Mouse (Mus musculus) hindbrain, embryonic 14.5 days (tissue): ENCODE data around the gene Usp5. TPM values are rescaled to one million over a fixed set of nuclear protein-coding genes. Genes with fewer than 3 reads are reported as not detected.
"Not testable (repeated sequence)": the region's sequence is repeated elsewhere in the genome, so short reads cannot be mapped to it uniquely, and the experiment has no call there.

ENCODE experiments used
- ATAC-seq: fragments of 200-750 bp; cut with Nextera tagmentation; 2 replicates; pipeline ENCODE4 v1.8.0; 2017; ENCODE audit warnings: moderate number of reproducible peaks, mild to moderate bottlenecking, moderate TSS enrichment, moderate library complexity; ENCODE audit not compliant: low FRiP score
- DNase-seq: peaks from one replicate; pipeline ENCODE4 v3.0.0-alpha.2; 2015; ENCODE audit warnings: low spot score
- H3K27ac ChIP-seq: fragments of 300-500 bp; sonication (generic); 2 replicates; pipeline ENCODE4 v1.5.1; 2014; ENCODE audit warnings: mild to moderate bottlenecking, moderate library complexity
- H3K27me3 ChIP-seq: fragments of 300-500 bp; sonication (generic); 2 replicates; pipeline ENCODE4 v1.6.1; 2014; ENCODE audit warnings: mild to moderate bottlenecking, low read length, mixed read lengths; ENCODE audit not compliant: control insufficient read depth, insufficient read depth
- H3K36me3 ChIP-seq: fragments of 300-500 bp; sonication (generic); replicated peaks from 2 replicates; pipeline ENCODE4 v1.6.1; 2014; ENCODE audit not compliant: control insufficient read depth, insufficient read depth
- H3K4me1 ChIP-seq: fragments of 300-500 bp; sonication (generic); replicated peaks from 2 replicates; pipeline ENCODE4 v1.6.1; 2014; ENCODE audit warnings: antibody characterized with exemption, low read length, mixed read lengths; ENCODE audit not compliant: control insufficient read depth, insufficient read depth
- H3K4me2 ChIP-seq: fragments of 300-500 bp; sonication (generic); replicated peaks from 2 replicates; pipeline ENCODE4 v1.6.1; 2014; ENCODE audit warnings: mild to moderate bottlenecking, moderate library complexity
- H3K4me3 ChIP-seq: fragments of 300-500 bp; sonication (generic); replicated peaks from 2 replicates; pipeline ENCODE4 v1.5.1; 2014; ENCODE audit warnings: mild to moderate bottlenecking, low read length
- H3K9ac ChIP-seq: fragments of 300-500 bp; sonication (generic); 2 replicates; pipeline ENCODE4 v1.6.1; 2014
- H3K9me3 ChIP-seq: fragments of 300-500 bp; sonication (generic); 2 replicates; pipeline ENCODE4 v1.6.1; 2016; ENCODE audit warnings: low read length; ENCODE audit not compliant: control insufficient read depth
- WGBS: fragments of 180-500 bp; shearing (Covaris S2); extraction: QIAGEN DNeasy Blood & Tissue Kit; methylation state at CpG from one replicate; pipeline ENCODE4 v1.1.7; 2014; 5-methylcytosine and 5-hydroxymethylcytosine counted together
- polyA plus RNA-seq: library from polyadenylated mRNA; unstranded; fragments of >200 nt; fragmentation: Nextera tagmentation; extraction: Ambion mirVana; gene quantifications from 2 replicates; pipeline ENCODE4 v1.2.1, GENCODE M21; 2014

Usp5 gene
- polyA plus RNA-seq, 1 experiment from 2014 or later = 180 TPM

DNA sequence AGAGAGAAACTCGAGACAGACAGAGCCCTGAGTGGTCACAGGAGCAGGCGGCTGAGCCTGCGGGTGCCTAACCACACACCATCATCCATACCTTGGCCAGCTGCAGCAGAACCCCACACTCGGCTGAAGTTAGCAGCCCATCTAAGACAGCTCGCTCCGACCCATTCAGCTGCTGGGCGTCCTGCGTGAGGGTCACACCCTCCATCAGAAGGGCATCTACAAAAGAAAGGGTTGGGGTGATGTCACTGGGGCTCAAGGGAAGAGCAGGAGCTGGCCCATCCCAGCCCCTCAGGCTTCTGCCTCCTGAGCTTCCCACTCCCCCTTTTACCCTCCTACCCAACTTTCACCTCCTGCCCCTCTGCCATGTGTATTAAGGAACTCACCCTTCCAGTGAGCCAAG is 21.3 kb upstream of the Usp5 start:
- H3K9ac ChIP-seq = no peak overlapping the region
- 43% methylated on average over 8 of the region's 8 CpGs for WGBS
- no peak for DNase-seq

DNA sequence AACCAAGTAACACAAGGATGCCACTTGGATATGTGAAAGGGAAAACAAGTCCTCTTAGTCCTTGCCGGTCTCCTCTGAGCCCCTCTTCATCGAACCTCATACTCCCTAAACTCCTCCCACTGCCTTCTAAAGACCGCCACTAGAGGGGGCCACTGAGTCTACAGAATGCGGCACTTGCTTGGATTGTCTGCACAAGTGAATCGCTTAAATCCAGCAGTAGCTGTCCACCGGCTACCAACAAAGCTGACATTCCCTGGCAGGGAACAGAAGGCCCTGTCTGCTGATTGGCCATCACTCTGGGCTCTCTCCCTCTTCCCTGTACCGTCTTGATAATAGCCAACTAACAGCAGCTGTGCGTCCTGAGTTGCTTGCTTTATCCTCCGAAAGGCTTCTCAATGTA is 18.0 kb upstream of the Usp5 start:
- Histone ChIP-seq H3K9ac (0 out of 2 replicates have a peak overlapping the region, but pooled peaks have one; percentile 31), H3K4me2 (no peak overlapping the region; the same call in 1 of the 2 replicates), H3K27ac (peak overlapping the region; percentile 62), H3K36me3 (peaks cover 28% of the 10 kb centered on the region), H3K4me3 (no peak overlapping the region), H3K4me1 (no peaks in the 10 kb centered on the region; the same call in 1 of the 2 replicates), H3K9me3 (no peaks in the 10 kb centered on the region), H3K27me3 (no peaks in the 10 kb centered on the region)
- 4% methylated on average over 9 of the region's 9 CpGs for WGBS
- DNase-seq (peak; percentile 99), ATAC-seq (peak; percentile 87)

More for the DNA sequence above, 21.3 kb upstream of the Usp5 start:
- no peak overlapping the region for H3K4me2 ChIP-seq
- no peaks in the 10 kb centered on the region for H3K27me3 ChIP-seq
- H3K9me3 ChIP-seq = no peaks in the 10 kb centered on the region
- no peak overlapping the region for H3K27ac ChIP-seq
- peaks cover 28% of the 10 kb centered on the region for H3K36me3 ChIP-seq
- ATAC-seq = no peak
- H3K4me3 ChIP-seq = no peak overlapping the region
- H3K4me1 ChIP-seq = peaks cover 2% of the 10 kb centered on the region; the same call in 1 of the 2 replicates

DNA sequence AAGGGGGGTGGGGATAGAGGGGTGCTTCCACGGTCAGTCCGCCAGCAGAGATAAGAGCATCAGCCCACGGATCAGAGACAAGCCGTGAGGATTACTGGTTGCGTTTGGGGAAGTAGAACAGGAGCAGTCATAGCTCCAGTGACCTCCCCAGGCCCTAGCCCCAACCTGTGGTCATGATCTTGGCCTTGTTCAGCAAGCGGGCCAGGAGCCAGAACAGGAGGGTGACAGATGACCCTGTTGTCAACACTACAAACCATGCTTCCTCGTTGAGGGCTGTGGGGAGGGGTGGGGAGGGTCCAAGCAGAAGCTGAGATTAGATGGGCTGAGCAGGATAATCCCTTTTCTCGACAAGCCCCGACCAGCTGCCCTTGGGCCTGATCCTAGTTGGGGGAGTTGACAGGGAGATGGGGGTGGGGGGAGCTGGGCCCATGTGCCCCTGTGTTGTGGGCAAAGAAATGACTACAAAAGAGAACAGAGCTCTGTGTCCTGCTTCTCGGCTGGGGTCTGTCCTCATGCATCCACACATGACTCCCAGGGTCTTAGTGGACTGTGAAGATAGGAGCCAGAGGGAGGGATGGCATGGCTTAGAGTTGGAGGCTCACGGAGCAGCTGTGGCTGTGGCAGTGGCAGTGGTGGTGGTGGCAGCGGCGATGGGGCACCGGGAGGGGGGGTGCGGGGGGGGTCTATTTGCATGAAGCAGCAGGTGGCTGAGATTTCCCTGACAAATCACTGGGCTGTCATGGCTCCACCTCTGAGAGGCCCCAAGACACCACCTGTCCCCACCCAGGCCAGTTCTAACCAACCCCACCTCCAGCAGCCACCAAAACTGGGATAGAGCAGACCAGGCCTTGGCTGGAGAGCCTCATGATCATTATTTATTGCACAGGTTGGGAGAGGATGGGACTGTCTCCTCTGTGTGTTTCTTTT is 11.2 kb upstream of the Usp5 start, which contains the start of gene Gnb3:
Gene Gnb3 (minus strand): TSS at position 35 of the 927 bp plus-strand sequence.
- Histone ChIP-seq H3K4me3 (no peak within 1 kb of the TSS), H3K4me2 (no peak within 1 kb of the TSS), H3K36me3 (peaks cover 17% of the 10 kb centered on the region), H3K4me1 (no peaks in the 10 kb centered on the region; the same call in 1 of the 2 replicates), H3K9me3 (no peaks in the 10 kb centered on the region), H3K9ac (0 out of 2 replicates have a peak within 1 kb of the TSS, but pooled peaks have one; percentile 34), H3K27ac (no peak within 1 kb of the TSS), H3K27me3 (no peaks in the 10 kb centered on the region)
- 33% methylated on average over 15 of the region's 15 CpGs for WGBS
- peak; percentile 25 for ATAC-seq
- no peak for DNase-seq

DNA sequence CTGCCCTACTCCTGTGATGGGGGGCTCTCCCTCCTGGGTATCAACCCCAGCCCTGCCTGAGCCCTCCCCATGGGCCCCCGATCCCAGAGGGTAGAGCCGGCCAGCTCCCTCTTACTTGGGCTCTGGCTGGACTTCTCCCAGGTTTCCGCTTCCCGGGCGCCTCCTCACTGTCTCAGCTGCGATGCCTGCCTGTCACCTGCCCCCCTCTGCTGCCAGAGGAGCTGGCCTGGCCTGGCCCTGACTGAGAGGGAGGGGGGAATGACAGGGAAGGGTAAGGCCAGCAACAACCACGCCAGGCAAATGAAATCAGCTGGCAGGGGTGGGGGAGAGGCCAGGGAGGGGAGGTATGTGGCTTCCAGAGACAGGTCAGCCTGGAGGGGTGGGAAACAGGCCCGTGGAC is 10.5 kb upstream of the Usp5 start:
- 0 out of 2 replicates have a peak overlapping the region, but pooled peaks have one; percentile 34 for H3K9ac ChIP-seq
- peak; percentile 21 for ATAC-seq
- H3K36me3 ChIP-seq = peaks cover 14% of the 10 kb centered on the region
- 11% methylated on average over 8 of the region's 8 CpGs for WGBS
- no peak overlapping the region for H3K4me2 ChIP-seq
- H3K27ac ChIP-seq = no peak overlapping the region
- no peaks in the 10 kb centered on the region for H3K9me3 ChIP-seq
- no peaks in the 10 kb centered on the region; the same call in 1 of the 2 replicates for H3K4me1 ChIP-seq
- no peak for DNase-seq
- no peaks in the 10 kb centered on the region for H3K27me3 ChIP-seq
- no peak overlapping the region for H3K4me3 ChIP-seq

DNA sequence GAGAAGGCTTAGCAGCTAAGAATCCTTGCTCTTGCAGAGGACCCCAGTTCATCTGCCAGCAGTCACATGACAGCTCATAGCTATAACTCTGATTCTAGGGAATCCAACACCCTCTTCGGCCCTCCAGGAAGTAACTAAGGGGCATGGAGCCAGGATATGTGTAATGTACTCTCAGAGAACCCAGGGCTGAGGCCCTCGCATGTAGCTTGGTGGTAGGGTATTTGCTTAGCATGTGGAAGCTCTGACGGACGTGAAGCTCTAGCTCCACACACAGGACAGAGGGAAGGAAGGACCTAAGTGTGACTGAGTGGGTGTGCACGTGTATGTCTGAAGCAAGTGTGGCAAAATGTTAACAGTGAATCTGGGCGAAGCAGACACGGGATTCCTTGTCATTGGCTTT is 7.1 kb upstream of the Usp5 start:
- H3K27me3 ChIP-seq = no peaks in the 10 kb centered on the region
- WGBS = 84% methylated on average over 7 of the region's 7 CpGs
- ATAC-seq (no peak), DNase-seq (no peak)
- H3K9me3 ChIP-seq = no peaks in the 10 kb centered on the region
- H3K4me3 ChIP-seq = no peak overlapping the region
- H3K4me1 ChIP-seq = no peaks in the 10 kb centered on the region; the same call in 1 of the 2 replicates
- no peak overlapping the region for H3K27ac ChIP-seq
- no peak overlapping the region for H3K9ac ChIP-seq
- H3K4me2 ChIP-seq = no peak overlapping the region
- H3K36me3 ChIP-seq = peaks cover 3% of the 10 kb centered on the region; the same call in 1 of the 2 replicates

DNA sequence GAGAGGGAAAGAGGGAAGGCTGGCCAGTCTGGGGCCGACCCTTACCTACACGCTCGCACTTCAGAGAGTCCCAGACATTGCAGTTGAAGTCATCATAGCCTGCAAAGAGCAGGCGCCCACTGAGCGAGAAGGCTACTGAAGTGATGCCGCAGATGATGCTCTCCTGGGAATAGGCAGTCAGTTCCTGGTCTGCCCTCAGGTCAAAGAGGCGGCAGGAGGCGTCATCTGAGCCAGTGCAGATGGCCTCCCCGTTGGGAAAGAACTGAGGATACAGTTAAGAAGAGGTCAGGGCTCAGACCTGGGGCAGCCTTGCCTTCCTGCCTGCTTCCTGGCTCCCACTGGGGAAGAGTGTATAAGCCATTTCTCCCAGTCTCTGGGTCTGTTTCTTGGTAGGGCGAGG is 6.2 kb upstream of the Usp5 start:
- Histone ChIP-seq H3K4me1 (peaks cover under 1% of the 10 kb centered on the region; the same call in 1 of the 2 replicates), H3K27ac (no peak overlapping the region), H3K27me3 (no peaks in the 10 kb centered on the region), H3K9ac (no peak overlapping the region), H3K9me3 (no peaks in the 10 kb centered on the region), H3K4me3 (no peak overlapping the region), H3K36me3 (no peaks in the 10 kb centered on the region), H3K4me2 (no peak overlapping the region)
- DNase-seq (no peak), ATAC-seq (no peak)
- 66% methylated on average over 10 of the region's 10 CpGs for WGBS

DNA sequence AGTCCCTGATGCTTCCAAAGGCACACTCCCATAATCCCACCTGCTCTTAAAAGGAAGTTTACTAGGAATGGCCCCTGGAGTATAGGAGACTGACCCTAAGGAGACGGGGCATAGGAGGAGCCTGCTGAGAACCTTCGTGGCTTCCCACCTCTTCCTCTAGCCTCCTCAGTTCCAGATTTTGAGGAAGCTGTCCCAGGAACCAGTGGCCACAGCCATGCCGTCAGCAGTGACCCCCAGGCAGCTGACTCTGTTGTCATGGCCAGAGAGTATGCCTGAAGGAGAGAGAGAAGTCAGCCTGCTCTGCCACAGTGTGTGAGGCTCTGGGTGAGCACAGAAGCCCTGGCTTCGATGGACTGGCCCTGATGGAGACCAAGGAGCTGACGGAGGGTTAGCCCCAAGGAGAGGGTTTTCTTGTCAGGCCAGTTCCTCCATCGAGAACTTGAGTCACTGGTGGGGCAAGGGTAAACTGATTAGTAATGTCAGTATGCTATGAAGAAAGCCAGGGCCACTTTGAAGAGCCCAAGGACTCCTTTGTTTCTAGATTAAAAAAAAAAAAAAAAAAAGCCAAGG is 5.3 kb upstream of the Usp5 start:
- H3K36me3 ChIP-seq = no peaks in the 10 kb centered on the region
- H3K27me3 ChIP-seq = no peaks in the 10 kb centered on the region
- WGBS = 83% methylated on average over 6 of the region's 6 CpGs
- ATAC-seq (no peak), DNase-seq (no peak)
- H3K9me3 ChIP-seq = no peaks in the 10 kb centered on the region
- H3K27ac ChIP-seq = no peak overlapping the region
- no peak overlapping the region for H3K4me3 ChIP-seq
- H3K4me1 ChIP-seq = peaks cover 5% of the 10 kb centered on the region; the same call in 1 of the 2 replicates
- H3K4me2 ChIP-seq = no peak overlapping the region
- no peak overlapping the region for H3K9ac ChIP-seq

DNA sequence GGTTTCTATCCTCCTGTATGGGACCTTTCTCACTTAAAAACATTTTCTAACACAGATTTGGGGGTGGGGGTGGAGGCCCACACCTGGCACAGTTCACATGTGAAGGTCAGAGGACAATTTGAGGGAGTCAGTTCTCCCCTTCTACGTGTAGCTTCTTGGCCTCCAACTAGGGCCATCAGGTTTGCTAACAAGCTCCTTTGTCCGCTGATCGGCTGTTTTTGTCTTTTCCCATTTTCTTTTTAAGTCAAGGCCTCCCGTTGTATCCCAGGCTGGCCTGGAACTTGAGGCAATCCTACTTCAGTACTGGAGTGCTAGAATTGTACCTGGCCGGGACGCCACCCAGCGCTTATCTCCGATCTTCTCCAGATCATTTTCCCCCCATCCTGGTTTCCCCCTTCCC is 2.4 kb upstream of the Usp5 start:
- Histone ChIP-seq H3K9ac (no peak overlapping the region), H3K36me3 (0 out of 2 replicates have a peak, but pooled peaks cover 7% of the 10 kb centered on the region), H3K27me3 (no peaks in the 10 kb centered on the region), H3K9me3 (no peaks in the 10 kb centered on the region), H3K4me1 (peaks cover 15% of the 10 kb centered on the region), H3K4me3 (no peak overlapping the region), H3K27ac (no peak overlapping the region), H3K4me2 (no peak overlapping the region)
- no peak for DNase-seq
- 95% methylated on average over 8 of the region's 8 CpGs for WGBS
- no peak for ATAC-seq

DNA sequence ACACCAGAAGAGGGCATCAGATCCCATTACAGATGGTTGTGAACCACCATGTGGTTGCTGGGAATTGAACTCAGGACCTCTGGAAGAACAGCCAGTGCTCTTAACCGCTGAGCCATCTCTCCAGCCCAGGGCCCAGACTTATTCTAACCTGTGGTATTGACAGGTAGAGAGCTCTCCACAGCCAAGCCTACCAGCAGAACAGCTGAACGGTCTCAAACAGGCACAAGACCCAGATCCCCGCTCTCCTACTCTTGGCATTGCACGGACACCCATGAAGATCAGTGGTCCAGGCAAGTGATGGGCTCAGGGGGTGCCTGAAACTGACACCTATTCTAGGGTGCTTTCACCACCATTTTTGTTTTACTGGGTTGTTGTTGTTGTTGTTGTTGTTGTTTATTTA is 1.9 kb upstream of the Usp5 start:
- Histone ChIP-seq H3K4me3 (0 out of 2 replicates have a peak overlapping the region, but pooled peaks have one; percentile 4), H3K4me2 (peak overlapping the region; percentile 65; the same call in 1 of the 2 replicates), H3K4me1 (peaks cover 15% of the 10 kb centered on the region)
- H3K36me3 ChIP-seq, H3K27ac ChIP-seq, H3K27me3 ChIP-seq, ATAC-seq, H3K9ac ChIP-seq, DNase-seq, H3K9me3 ChIP-seq: not testable (repeated sequence)
- WGBS = 94% methylated on average over 4 of the region's 4 CpGs
